Comparison of ENCODE assay signal across 8 mouse cellular contexts in the genomic region with DNA sequence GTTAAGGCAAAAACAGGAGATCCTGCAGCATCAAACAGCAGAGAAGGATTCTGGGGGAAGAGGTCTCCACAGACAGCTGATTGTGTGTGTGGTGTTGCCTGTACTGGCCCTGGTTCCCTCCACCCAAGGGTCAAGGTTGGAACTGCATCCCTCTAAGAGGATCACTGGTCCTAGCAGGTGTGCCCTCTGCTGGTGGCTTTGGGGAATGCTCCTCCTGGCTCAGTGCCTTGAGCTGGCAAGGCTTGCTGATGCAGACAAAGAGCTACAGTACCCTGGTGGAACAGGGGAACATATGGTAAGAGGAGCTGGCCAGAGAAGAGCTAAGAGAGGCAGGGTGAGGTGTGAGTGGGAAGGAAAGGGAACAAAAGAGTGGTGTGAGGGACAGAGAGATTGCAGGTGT. TPM values are rescaled to one million over a fixed set of nuclear protein-coding genes. Genes with fewer than 3 reads are reported as not detected.
DNase-seq lines count a peak whose midpoint lies in the region; ATAC-seq lines count a peak whose summit lies in the region.

No protein-coding gene starts in this region.

- H3K9ac ChIP-seq in hindbrain, embryonic 11.5 days (ENCODE audit: low read depth, low read length), result no peak overlapping the region
- no peak overlapping the region for H3K9ac ChIP-seq in lung, embryonic 16.5 days (ENCODE audit: low read length)

- no peaks in the 10 kb centered on the region for H3K36me3 ChIP-seq in hindbrain, embryonic 11.5 days (ENCODE audit: control insufficient read depth, insufficient read depth, low read length)
- peaks cover 2% of the 10 kb centered on the region; the same call in 1 of the 2 replicates for H3K36me3 ChIP-seq in lung, embryonic 16.5 days (ENCODE audit: control insufficient read depth, insufficient read depth, low read length)

- H3K4me2 ChIP-seq in hindbrain, embryonic 11.5 days (replicated peaks; ENCODE audit: low read depth, low read length), result no peak overlapping the region
- H3K4me2 ChIP-seq in lung, embryonic 16.5 days (ENCODE audit: low read depth, low read length), result no peak overlapping the region

- 0 out of 2 replicates have a peak, but pooled peaks cover 2% of the 10 kb centered on the region for H3K4me1 ChIP-seq in hindbrain, embryonic 11.5 days (replicated peaks; ENCODE audit: control insufficient read depth, insufficient read depth, low read length)
- no peaks in the 10 kb centered on the region; the same call in 1 of the 2 replicates for H3K4me1 ChIP-seq in lung, embryonic 16.5 days (replicated peaks; ENCODE audit: control insufficient read depth, insufficient read depth, low read length)

- DNase-seq in MN1 (ENCODE audit: low spot score), result peak; percentile 91
- peak; percentile 100 for DNase-seq in cerebellum, adult 9-10 months
- DNase-seq in frontal cortex, adult 2 months (ENCODE audit: extremely low spot score in 1 of 2, low spot score in 1 of 2), result peak; percentile 84 to 99
- peak; percentile 98 for DNase-seq in hindbrain, embryonic 11.5 days (ENCODE audit: low spot score)
- peak; percentile 93 for DNase-seq in layer of hippocampus, adult 9-11 months
- DNase-seq in ovary, postnatal 36 days (ENCODE audit: low spot score), result peak; percentile 91
- DNase-seq in thymus, postnatal 14 days, result peak; percentile 90

- H3K9me3 ChIP-seq in hindbrain, embryonic 11.5 days (ENCODE audit: control insufficient read depth, low read length), result no peaks in the 10 kb centered on the region
- no peaks in the 10 kb centered on the region for H3K9me3 ChIP-seq in lung, embryonic 16.5 days (ENCODE audit: control insufficient read depth, low read length)

- no peak overlapping the region for H3K27ac ChIP-seq in hindbrain, embryonic 11.5 days (ENCODE audit: low read depth, low read length)
- no peak overlapping the region for H3K27ac ChIP-seq in lung, embryonic 16.5 days (ENCODE audit: low read length)

- no peaks in the 10 kb centered on the region for H3K27me3 ChIP-seq in hindbrain, embryonic 11.5 days (ENCODE audit: control insufficient read depth, insufficient read depth, low read length)
- peaks cover under 1% of the 10 kb centered on the region for H3K27me3 ChIP-seq in lung, embryonic 16.5 days (ENCODE audit: control insufficient read depth, insufficient read depth, low read depth, low read length)

- peak; percentile 65 for ATAC-seq in hindbrain, embryonic 11.5 days (ENCODE audit: low FRiP score)
- peak; percentile 78 for ATAC-seq in lung, embryonic 16.5 days (ENCODE audit: low read depth)

- no peak overlapping the region for H3K4me3 ChIP-seq in hindbrain, embryonic 11.5 days (ENCODE audit: low read depth, low read length)
- no peak overlapping the region for H3K4me3 ChIP-seq in lung, embryonic 16.5 days (ENCODE audit: low read length)

RNA-seq across cellular contexts. Expression of a gene that starts 6.2 kb away (rescaled TPM):
- polyA plus RNA-seq in frontal cortex, adult 2 months (2012; rRNA removed), result 2.1 and 2.8 TPM in 2 replicates
- polyA plus RNA-seq in hindbrain, embryonic 11.5 days (2014; fragmentation: Nextera tagmentation; extraction: Ambion mirVana), result not detected in 2 replicates
- polyA plus RNA-seq in lung, embryonic 16.5 days (2015; fragmentation: Nextera tagmentation; extraction: Ambion mirVana), result not detected in 2 replicates

RNA-seq across cellular contexts. Expression of a gene that starts 11.2 kb away (rescaled TPM):
- 77.1 and 86.0 TPM in 2 replicates for polyA plus RNA-seq in frontal cortex, adult 2 months (2012; rRNA removed)
- 17.5 and 18.8 TPM in 2 replicates for polyA plus RNA-seq in hindbrain, embryonic 11.5 days (2014; fragmentation: Nextera tagmentation; extraction: Ambion mirVana)
- 5.2 and 5.8 TPM in 2 replicates for polyA plus RNA-seq in lung, embryonic 16.5 days (2015; fragmentation: Nextera tagmentation; extraction: Ambion mirVana)

RNA-seq across cellular contexts. Expression of a gene that starts 34.4 kb away (rescaled TPM):
- polyA plus RNA-seq in frontal cortex, adult 2 months (2012; rRNA removed), result 1.8 and 2.0 TPM in 2 replicates
- 2.1 and 2.7 TPM in 2 replicates for polyA plus RNA-seq in hindbrain, embryonic 11.5 days (2014; fragmentation: Nextera tagmentation; extraction: Ambion mirVana)
- polyA plus RNA-seq in lung, embryonic 16.5 days (2015; fragmentation: Nextera tagmentation; extraction: Ambion mirVana), result 17.9 and 19.6 TPM in 2 replicates
